Mouse (Mus musculus): ENCODE results near the gene Epha7. TPM values are rescaled to one million over a fixed set of nuclear protein-coding genes. Genes with fewer than 3 reads are reported as not detected.

Epha7 gene
- polyA plus RNA-seq, 1 experiment from 2014 or later: 82.6 TPM

DNA sequence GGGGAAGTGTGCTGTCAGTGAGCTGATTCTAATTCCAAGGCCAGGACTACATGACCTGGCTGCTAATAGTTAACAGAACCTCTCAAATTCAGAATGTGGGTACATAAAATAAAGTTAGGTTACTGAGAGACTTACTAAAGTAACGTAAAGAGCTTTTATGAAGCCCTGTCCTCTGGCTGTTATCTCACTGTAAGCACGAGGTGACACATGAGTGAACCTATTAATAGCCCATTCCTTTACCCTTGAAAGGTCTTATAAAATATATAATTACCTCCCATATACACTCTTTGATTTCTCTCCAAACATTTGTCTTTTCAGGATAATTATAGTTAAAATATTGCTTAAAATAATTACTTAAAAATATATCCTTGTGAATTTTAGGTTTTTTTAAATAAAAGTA lies 37.5 kb downstream of the Epha7 start:
- H3K9ac ChIP-seq: no peak overlapping the region
- WGBS: 64% methylated on average over 2 of the region's 2 CpGs
- no peak for ATAC-seq (ENCODE audit: low FRiP score)

DNA sequence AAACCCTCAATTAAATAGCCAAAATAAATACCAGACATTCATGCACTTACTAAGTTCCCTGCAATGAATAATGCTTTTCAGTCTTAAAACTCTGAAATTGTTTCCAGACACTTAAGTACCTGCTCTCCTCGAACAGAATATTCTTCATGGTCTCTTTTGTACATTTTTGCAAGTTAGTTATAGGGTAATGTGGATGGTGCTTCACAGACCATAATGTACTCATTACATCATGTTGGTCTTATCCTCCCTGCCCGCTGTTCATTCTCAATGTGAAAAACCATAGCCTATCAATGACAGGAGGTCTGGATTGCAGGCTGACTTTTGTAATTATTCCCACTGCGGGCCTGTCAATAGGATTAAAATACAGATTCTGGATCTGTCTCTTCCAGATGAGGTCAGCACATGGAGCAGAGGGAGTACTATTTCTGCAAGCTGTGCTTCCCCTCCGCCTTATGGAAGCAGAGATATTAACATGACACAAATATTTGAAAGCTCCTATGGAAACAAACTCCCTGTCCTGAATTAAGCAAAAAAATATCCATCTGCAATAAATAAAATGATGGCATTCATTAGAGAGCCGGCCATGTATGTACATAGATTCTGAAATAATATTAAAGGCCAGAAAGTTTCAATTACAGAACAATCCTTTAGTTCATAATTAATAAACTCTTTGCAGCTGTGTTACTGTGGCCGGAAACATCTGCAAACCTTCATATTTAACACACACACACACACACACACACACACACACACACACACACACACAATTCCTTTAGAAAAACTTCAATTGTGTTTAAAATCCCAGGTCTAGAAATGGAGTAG lies 50.1 kb downstream of the Epha7 start:
- Histone ChIP-seq H3K9ac (no peak overlapping the region), H3K4me2 (no peak overlapping the region), H3K9me3 (no peaks in the 10 kb centered on the region), H3K36me3 (no peaks in the 10 kb centered on the region), H3K4me3 (no peak overlapping the region), H3K27ac (no peak overlapping the region), H3K4me1 (replicated peaks) (0 out of 2 replicates have a peak, but pooled peaks cover 2% of the 10 kb centered on the region), H3K27me3 (no peaks in the 10 kb centered on the region)
- ATAC-seq (ENCODE audit: low FRiP score): no peak
- WGBS: 80% methylated on average over 6 of the region's 6 CpGs

More for the DNA sequence above, 37.5 kb downstream of the Epha7 start:
- no peak overlapping the region for H3K4me3 ChIP-seq
- H3K36me3 ChIP-seq: no peaks in the 10 kb centered on the region
- H3K9me3 ChIP-seq: no peaks in the 10 kb centered on the region
- H3K4me2 ChIP-seq: no peak overlapping the region
- H3K27me3 ChIP-seq: no peaks in the 10 kb centered on the region
- no peak overlapping the region for H3K27ac ChIP-seq
- H3K4me1 ChIP-seq (replicated peaks): no peaks in the 10 kb centered on the region

DNA sequence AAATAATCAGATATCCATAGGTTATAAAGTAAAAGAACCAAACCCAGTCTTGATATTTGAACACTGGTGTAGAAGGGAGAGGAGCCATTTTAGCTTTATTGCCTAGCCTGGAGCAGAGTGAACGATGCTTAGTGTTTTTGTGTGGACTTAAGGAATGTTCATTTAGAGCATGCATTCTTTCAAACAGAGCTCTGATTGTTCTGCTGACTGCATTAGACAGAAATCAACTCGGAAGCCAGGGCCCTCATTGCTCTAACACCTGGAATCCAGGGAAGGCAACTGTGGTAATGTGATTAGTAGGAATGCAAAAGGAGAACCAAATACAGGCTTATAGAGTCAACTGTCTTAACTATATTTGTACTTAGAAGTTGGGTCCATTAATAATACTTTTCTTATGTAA lies 53.5 kb downstream of the Epha7 start:
- H3K4me1 ChIP-seq (replicated peaks): 0 out of 2 replicates have a peak, but pooled peaks cover 5% of the 10 kb centered on the region
- no peaks in the 10 kb centered on the region for H3K9me3 ChIP-seq
- H3K4me2 ChIP-seq: no peak overlapping the region
- no peak for ATAC-seq (ENCODE audit: low FRiP score)
- H3K27ac ChIP-seq: no peak overlapping the region
- no peak overlapping the region for H3K9ac ChIP-seq
- no peaks in the 10 kb centered on the region for H3K36me3 ChIP-seq
- no peak overlapping the region for H3K4me3 ChIP-seq
- no peaks in the 10 kb centered on the region for H3K27me3 ChIP-seq
- 37% methylated on average over 2 of the region's 2 CpGs for WGBS

DNA sequence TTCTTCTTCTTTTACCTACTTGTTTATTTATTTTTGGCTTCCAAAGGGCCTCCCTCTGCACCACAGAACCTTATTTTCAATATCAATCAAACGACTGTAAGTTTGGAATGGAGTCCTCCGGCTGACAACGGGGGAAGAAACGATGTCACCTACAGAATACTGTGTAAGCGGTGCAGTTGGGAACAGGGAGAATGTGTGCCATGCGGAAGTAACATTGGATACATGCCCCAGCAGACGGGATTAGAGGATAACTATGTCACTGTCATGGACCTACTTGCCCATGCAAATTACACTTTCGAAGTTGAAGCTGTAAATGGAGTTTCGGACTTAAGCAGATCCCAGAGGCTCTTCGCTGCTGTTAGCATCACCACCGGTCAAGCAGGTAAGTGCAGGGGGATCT lies 58.7 kb downstream of the Epha7 start:
- H3K27ac ChIP-seq: no peak overlapping the region
- WGBS: 91% methylated on average over 11 of the region's 11 CpGs
- no peak overlapping the region for H3K4me3 ChIP-seq
- H3K9me3 ChIP-seq: no peaks in the 10 kb centered on the region
- no peak for ATAC-seq (ENCODE audit: low FRiP score)
- H3K27me3 ChIP-seq: no peaks in the 10 kb centered on the region
- no peak overlapping the region for H3K4me2 ChIP-seq
- 0 out of 2 replicates have a peak, but pooled peaks cover 3% of the 10 kb centered on the region for H3K4me1 ChIP-seq (replicated peaks)
- no peak overlapping the region for H3K9ac ChIP-seq
- H3K36me3 ChIP-seq: peaks cover 9% of the 10 kb centered on the region

DNA sequence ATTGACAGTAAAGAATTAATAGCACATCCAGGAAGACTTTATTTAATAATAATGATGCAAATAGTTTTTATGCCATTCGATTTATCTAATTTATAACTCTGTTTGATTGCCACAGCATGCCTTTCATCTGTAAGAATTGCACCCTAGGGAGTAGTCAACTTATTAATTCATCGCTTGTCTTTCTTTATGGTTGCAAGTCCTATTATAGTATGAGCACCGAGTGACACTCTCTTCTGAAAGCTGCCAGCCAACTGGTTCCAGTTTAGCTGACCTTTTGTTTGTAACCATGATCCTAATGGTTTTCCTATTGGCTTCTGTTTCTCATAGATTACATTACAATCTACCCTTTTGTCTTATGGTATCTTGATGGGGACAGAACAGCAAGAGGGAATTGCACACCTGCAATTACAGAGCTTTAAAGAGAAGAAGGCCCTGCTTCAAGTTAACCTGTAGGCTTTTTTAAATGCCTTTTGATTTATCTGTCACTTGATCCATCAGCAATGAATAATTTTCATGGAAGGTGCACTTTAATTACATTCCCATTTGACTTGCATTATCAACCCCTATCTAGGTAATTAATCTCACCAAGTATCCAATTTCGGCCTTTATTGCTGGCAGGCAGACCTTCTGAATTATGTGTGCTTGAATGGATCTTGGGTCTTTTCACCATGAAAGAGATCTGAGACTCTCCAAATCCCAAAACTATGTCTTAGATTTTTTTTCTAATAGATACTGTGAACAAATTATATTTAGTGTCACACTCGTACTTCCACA lies 68.5 kb downstream of the Epha7 start:
- Histone ChIP-seq H3K4me3 (no peak overlapping the region), H3K9ac (no peak overlapping the region), H3K9me3 (no peaks in the 10 kb centered on the region), H3K4me1 (replicated peaks) (peaks cover 8% of the 10 kb centered on the region; the same call in 1 of the 2 replicates), H3K27ac (no peak overlapping the region), H3K27me3 (no peaks in the 10 kb centered on the region), H3K4me2 (no peak overlapping the region), H3K36me3 (no peaks in the 10 kb centered on the region)
- 0 out of 2 replicates have a peak, but pooled peaks have one; percentile 43 for ATAC-seq (ENCODE audit: low FRiP score)
- 32% methylated on average over 5 of the region's 5 CpGs for WGBS

DNA sequence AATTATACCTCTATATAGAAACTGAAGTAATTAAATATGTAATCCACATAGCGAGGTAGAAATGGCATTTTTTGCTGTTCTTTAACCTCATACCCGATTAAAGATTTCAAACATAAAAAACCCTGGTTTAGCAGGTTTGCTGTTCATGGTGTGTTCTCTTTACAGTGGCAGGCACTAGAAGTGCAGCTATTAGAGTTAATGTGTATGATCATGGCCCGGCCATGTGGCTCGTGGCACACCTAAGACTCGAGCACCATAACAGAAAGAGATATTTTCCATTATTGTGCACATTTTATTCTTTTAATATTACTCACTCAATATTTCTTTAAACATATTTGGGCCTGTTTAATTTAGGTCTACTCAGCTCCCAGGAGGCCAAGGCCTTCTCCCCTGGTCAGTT lies 76.7 kb downstream of the Epha7 start:
- Histone ChIP-seq H3K9me3 (no peaks in the 10 kb centered on the region), H3K4me2 (no peak overlapping the region), H3K4me1 (replicated peaks) (peaks cover 6% of the 10 kb centered on the region; the same call in 1 of the 2 replicates), H3K27ac (no peak overlapping the region), H3K36me3 (no peaks in the 10 kb centered on the region), H3K9ac (no peak overlapping the region), H3K4me3 (no peak overlapping the region), H3K27me3 (no peaks in the 10 kb centered on the region)
- no peak for ATAC-seq (ENCODE audit: low FRiP score)
- WGBS: 88% methylated on average over 5 of the region's 5 CpGs

DNA sequence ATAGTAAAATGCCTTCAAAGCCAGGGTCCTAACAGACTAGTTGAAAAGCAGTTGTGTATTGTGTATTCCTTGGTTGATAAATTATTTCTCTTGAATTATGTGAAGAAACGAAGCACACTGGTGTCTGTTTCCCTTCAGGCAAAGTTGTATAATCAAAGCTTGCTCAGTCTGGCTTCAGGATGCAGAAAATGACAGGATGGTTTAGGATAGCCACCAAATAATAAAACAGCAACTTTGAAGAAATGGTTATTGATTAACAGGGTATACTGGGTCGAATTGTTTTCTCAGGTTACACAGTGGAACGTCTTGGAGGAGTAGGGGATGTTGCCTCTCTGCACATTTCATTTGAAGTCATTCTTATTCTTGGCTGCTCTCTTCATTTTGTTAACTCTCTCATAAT lies 77.2 kb downstream of the Epha7 start:
- H3K4me1 ChIP-seq (replicated peaks): peaks cover 6% of the 10 kb centered on the region; the same call in 1 of the 2 replicates
- no peak for ATAC-seq (ENCODE audit: low FRiP score)
- H3K4me3 ChIP-seq: no peak overlapping the region
- H3K36me3 ChIP-seq: no peaks in the 10 kb centered on the region
- WGBS: 46% methylated on average over 3 of the region's 3 CpGs
- no peaks in the 10 kb centered on the region for H3K27me3 ChIP-seq
- no peaks in the 10 kb centered on the region for H3K9me3 ChIP-seq
- no peak overlapping the region for H3K4me2 ChIP-seq
- H3K27ac ChIP-seq: no peak overlapping the region
- no peak overlapping the region for H3K9ac ChIP-seq

DNA sequence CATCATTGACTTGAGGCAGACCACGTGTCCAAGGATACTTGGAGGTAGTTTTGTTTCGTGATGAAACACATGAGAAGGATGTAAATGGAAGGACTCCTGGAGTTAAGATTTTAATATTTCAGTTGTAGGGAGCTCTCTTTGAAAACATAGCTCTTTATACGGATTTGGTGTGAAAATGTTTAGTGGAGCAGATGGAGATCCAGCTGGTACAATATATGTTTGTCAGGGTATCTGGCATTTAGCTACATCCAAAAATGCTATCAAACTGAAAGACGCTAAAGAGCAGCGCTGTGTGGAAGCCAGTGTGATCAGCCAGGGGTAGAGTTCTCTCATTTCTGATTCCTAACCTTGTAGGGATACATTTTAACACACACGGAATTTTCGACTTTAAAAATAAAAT lies 82.5 kb downstream of the Epha7 start:
- Histone ChIP-seq H3K27me3 (no peaks in the 10 kb centered on the region), H3K36me3 (no peaks in the 10 kb centered on the region), H3K4me1 (replicated peaks) (no peaks in the 10 kb centered on the region), H3K4me2 (no peak overlapping the region), H3K9ac (no peak overlapping the region), H3K27ac (no peak overlapping the region), H3K4me3 (no peak overlapping the region), H3K9me3 (no peaks in the 10 kb centered on the region)
- WGBS: 90% methylated on average over 7 of the region's 7 CpGs
- no peak for ATAC-seq (ENCODE audit: low FRiP score)

DNA sequence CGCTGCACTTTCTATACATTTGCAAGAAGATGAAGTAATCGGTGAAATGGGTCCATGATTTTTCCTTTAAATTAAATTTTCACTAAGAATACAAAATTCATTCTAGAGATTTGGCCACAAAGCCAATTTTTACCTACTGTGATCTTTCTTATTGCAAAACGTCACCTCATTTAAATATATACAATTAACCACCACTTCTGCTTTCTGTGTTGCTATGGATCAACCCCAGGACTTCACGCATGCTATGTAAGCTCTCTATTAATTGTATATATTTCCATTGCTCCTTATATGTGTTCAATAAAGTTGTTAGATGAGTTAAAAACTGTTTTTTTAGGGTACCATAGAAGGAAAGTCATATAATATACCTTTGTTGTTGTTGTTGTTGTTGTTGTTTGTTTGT lies 86.4 kb downstream of the Epha7 start:
- Histone ChIP-seq H3K27ac (no peak overlapping the region), H3K4me2 (no peak overlapping the region), H3K9ac (no peak overlapping the region), H3K9me3 (no peaks in the 10 kb centered on the region), H3K4me3 (no peak overlapping the region), H3K27me3 (no peaks in the 10 kb centered on the region), H3K4me1 (replicated peaks) (no peaks in the 10 kb centered on the region), H3K36me3 (no peaks in the 10 kb centered on the region)
- WGBS: 89% methylated on average over 4 of the region's 4 CpGs
- no peak for ATAC-seq (ENCODE audit: low FRiP score)

DNA sequence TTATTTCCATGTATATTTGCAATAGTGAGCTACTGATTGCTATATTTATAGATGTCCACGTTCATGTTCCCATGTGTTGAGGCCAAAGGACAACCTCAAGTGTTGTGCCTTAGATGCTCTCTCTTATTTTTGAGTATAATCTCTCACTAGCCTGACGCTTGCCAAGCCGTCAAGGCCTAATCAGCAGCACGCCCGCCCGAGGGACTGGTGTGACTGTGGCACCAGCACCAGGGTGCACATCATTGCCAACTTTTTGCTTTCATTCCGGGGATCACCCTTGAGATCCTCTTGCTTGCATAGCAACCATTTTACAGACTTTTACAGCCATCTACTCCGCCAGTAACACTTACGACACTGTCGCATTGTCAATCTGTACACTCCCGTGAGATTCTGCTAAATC lies 86.9 kb downstream of the Epha7 start:
- Histone ChIP-seq H3K4me2 (no peak overlapping the region), H3K27me3 (no peaks in the 10 kb centered on the region), H3K36me3 (no peaks in the 10 kb centered on the region), H3K9me3 (no peaks in the 10 kb centered on the region), H3K4me3 (no peak overlapping the region), H3K27ac (no peak overlapping the region), H3K4me1 (replicated peaks) (no peaks in the 10 kb centered on the region), H3K9ac (no peak overlapping the region)
- 88% methylated on average over 11 of the region's 11 CpGs for WGBS
- ATAC-seq (ENCODE audit: low FRiP score): no peak

DNA sequence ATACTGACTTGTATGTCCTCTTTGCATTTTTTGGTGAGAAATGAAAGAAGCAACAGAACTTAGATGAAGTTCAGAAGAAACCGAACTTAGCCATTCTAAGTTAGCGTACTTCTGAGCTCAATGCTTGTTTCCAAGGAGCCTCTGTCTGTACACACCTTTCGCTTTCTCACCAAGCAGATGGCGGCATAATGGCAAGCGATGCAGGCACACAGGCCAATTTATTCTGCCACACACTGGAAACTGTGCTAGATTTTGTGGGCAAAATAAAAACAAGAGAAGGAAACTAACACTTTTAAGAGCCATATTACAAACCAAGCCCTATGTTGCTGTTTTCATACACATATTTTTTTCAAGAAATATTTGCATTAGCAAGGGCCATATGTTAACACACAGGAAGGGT lies 88.6 kb downstream of the Epha7 start:
- no peak overlapping the region for H3K27ac ChIP-seq
- no peaks in the 10 kb centered on the region for H3K4me1 ChIP-seq (replicated peaks)
- WGBS: 88% methylated on average over 5 of the region's 5 CpGs
- no peaks in the 10 kb centered on the region for H3K9me3 ChIP-seq
- H3K36me3 ChIP-seq: no peaks in the 10 kb centered on the region
- H3K9ac ChIP-seq: no peak overlapping the region
- no peak overlapping the region for H3K4me2 ChIP-seq
- no peak for ATAC-seq (ENCODE audit: low FRiP score)
- no peak overlapping the region for H3K4me3 ChIP-seq
- no peaks in the 10 kb centered on the region for H3K27me3 ChIP-seq

DNA sequence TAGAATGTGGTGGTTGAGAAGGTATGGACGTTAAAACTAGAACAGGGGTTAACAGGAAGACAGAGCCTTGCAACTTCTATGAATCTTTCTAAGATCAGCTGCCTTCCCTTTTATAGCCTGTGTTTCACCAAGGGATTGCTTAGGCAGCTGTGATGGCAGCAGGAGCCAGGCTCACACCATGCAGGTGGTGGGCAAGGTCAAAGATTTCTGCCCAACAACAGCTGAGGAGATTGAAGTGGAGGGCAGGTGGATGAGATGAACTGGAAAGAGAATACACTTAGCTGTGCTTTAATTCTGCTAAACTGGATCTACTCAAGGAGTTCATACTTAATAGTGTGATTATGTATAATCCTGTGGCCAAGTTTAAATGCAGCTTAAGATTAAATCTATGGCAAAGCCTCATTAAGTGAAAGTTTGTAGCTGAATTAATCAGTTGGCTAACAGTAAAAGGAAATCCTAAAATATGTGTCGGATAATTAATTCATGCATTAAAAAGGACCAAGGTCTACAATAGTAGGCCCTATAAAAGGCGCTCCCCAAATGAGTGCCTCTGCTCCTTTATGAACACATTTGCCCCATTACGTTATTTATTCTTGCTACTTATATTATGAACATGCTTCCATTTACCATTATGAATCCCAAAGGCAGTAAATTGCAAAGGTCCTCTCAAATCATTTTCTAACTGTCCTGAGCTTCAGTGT lies 89.2 kb downstream of the Epha7 start:
- no peaks in the 10 kb centered on the region for H3K27me3 ChIP-seq
- 87% methylated on average over 4 of the region's 4 CpGs for WGBS
- H3K9ac ChIP-seq: no peak overlapping the region
- no peaks in the 10 kb centered on the region for H3K4me1 ChIP-seq (replicated peaks)
- ATAC-seq (ENCODE audit: low FRiP score): 0 out of 2 replicates have a peak, but pooled peaks have one; percentile 49
- no peaks in the 10 kb centered on the region for H3K9me3 ChIP-seq
- no peak overlapping the region for H3K27ac ChIP-seq
- no peaks in the 10 kb centered on the region for H3K36me3 ChIP-seq
- no peak overlapping the region for H3K4me2 ChIP-seq
- no peak overlapping the region for H3K4me3 ChIP-seq
